Mouse (Mus musculus): Measurements from ENCODE around the gene Mapkbp1.

GRCm38 (mm10) chr2:120027950-120028331, 55.4 kb downstream of the Mapkbp1 start:
- TF ChIP-seq CTCF (IDR thresholded peaks at IDR 0.05; ENCODE audit: low read depth): no peak
- no peak for TF ChIP-seq EP300 (IDR thresholded peaks at IDR 0.05; ENCODE audit: low read depth)

Measured in liver, embryonic 14.5 days (tissue).